Mouse (Mus musculus) ES-Bruce4 (cell line): Measurements from ENCODE around the gene Slc29a3. TPM values are rescaled to one million over a fixed set of nuclear protein-coding genes. Genes with fewer than 3 reads are reported as not detected.

ENCODE experiments used
- H3K27ac ChIP-seq: 2 replicates; pipeline ENCODE4 v1.5.1; 2012; ENCODE audit warnings: low read length, inconsistent platforms; ENCODE audit not compliant: insufficient read depth
- H3K27me3 ChIP-seq: 2 replicates; pipeline ENCODE4 v1.6.1; 2012; ENCODE audit warnings: mild to moderate bottlenecking, low read length, inconsistent platforms; ENCODE audit not compliant: control insufficient read depth, poor library complexity, insufficient read depth, severe bottlenecking
- H3K36me3 ChIP-seq: 2 replicates; pipeline ENCODE4 v1.6.1; 2012; ENCODE audit warnings: inconsistent platforms, mild to moderate bottlenecking, low read length, moderate library complexity; ENCODE audit not compliant: control insufficient read depth, poor library complexity, insufficient read depth, severe bottlenecking
- H3K4me1 ChIP-seq: one replicate; pipeline ENCODE4 v1.8.1; 2011; ENCODE audit warnings: low read length; ENCODE audit not compliant: control insufficient read depth, insufficient read depth
- H3K4me3 ChIP-seq: 2 replicates; pipeline ENCODE4 v1.5.1; 2011; ENCODE audit warnings: low read depth, mild to moderate bottlenecking, low read length
- H3K9ac ChIP-seq: 2 replicates; pipeline ENCODE4 v1.6.1; 2012; ENCODE audit warnings: low read depth, mild to moderate bottlenecking, inconsistent platforms; ENCODE audit not compliant: poor library complexity, severe bottlenecking
- H3K9me3 ChIP-seq: replicated peaks from 2 replicates; pipeline ENCODE4 v1.6.1; 2012; ENCODE audit warnings: mild to moderate bottlenecking, low read length, inconsistent platforms; ENCODE audit not compliant: control insufficient read depth, poor library complexity, insufficient read depth, severe bottlenecking
- CTCF ChIP-seq: IDR thresholded peaks from one replicate; pipeline ENCODE4 v1.8.1; 2011; ENCODE audit warnings: low read depth, low read length
- EP300 ChIP-seq: IDR thresholded peaks from 2 replicates; pipeline ENCODE4 v1.6.1; 2011; ENCODE audit warnings: low read depth, low read length; ENCODE audit not compliant: insufficient read depth
- POLR2A ChIP-seq: IDR thresholded peaks from one replicate; pipeline ENCODE4 v1.8.1; 2011; ENCODE audit warnings: low read length; ENCODE audit not compliant: insufficient read depth
- polyA plus RNA-seq: library from polyadenylated mRNA; stranded (reverse); fragments of >200 nt; gene quantifications from 2 replicates; pipeline ENCODE4 v1.2.4, GENCODE M21; 2011; ENCODE audit warnings: low read depth; ENCODE audit not compliant: missing spikeins, insufficient read depth, insufficient read length

Slc29a3 gene
- polyA plus RNA-seq, 1 experiment: 8.7 TPM

DNA sequence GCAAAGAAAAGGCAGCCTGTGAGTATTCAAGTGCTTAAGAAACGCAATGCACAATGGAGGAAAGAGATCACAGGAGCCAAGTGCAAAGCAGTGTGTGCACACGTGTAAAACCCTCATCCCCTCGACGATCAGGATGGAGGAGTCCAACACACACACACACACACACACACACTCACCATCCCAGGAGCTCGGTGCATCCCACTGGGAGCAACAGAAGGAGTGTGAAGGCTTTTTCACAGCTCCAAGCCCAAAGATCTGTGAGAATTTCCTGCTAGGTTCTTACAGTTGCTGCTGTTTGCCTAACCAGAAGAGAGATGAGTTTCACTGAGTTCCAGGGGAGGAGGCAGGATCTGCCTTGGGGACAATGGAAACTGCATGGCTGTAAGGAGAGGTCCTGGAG lies 20.9 kb downstream of the Slc29a3 start:
- Histone ChIP-seq H3K9me3 (no peaks in the 10 kb centered on the region), H3K36me3 (no peaks in the 10 kb centered on the region), H3K9ac (no peak overlapping the region), H3K4me1 (peaks cover 7% of the 10 kb centered on the region), H3K27ac (no peak overlapping the region), H3K4me3 (no peak overlapping the region), H3K27me3 (no peaks in the 10 kb centered on the region)
- TF ChIP-seq POLR2A (no peak), CTCF (no peak), EP300 (no peak)

DNA sequence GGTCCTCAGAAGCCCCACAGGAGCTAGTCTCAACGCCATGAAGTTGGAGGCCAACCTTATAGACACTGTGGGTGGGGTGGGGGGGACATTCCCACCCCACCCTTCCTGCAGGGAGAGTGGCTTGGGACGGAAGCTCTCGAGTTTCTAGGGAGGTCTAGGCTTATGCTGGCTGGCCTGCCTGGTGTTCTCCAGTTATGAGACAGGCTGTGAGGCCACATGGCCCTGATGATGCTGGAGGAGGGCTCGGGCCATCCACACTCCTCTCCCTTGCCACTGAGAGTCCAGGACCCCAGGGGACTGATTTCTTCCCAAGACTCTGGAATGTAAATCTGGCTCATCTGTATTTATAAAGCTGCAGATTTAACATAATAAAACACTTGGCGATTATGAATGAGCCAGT lies 25.3 kb downstream of the Slc29a3 start:
- Histone ChIP-seq H3K27ac (no peak overlapping the region), H3K4me1 (peaks cover 30% of the 10 kb centered on the region), H3K9ac (no peak overlapping the region), H3K36me3 (no peaks in the 10 kb centered on the region), H3K27me3 (no peaks in the 10 kb centered on the region), H3K9me3 (no peaks in the 10 kb centered on the region), H3K4me3 (no peak overlapping the region)
- TF ChIP-seq POLR2A: no peak
- TF ChIP-seq CTCF: no peak
- 0 out of 2 replicates have a peak, but pooled peaks have one; percentile 20 for TF ChIP-seq EP300

DNA sequence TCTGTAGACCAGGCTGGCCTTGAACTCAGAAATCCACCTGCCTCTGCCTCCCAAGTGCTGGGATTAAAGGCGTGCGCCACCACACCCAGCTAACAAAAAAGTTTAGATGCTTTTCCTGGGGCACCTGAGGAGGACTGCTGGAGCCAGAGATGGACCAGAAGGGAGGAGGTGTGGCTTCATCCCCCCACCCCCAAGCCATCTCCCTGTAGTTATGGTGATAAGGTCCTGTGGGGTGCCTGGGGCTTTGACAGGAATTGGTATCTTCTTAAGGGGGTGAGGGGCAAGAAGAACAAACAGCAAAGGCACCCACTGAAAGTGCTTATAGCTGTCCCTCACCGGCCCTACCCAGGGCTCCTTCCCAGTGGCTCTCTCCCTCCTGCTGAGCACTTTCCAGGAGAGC lies 25.7 kb downstream of the Slc29a3 start:
- H3K27ac ChIP-seq: no peak overlapping the region
- no peaks in the 10 kb centered on the region for H3K9me3 ChIP-seq
- no peak for TF ChIP-seq CTCF
- peaks cover 30% of the 10 kb centered on the region for H3K4me1 ChIP-seq
- no peak overlapping the region for H3K9ac ChIP-seq
- H3K36me3 ChIP-seq: no peaks in the 10 kb centered on the region
- H3K4me3 ChIP-seq: no peak overlapping the region
- H3K27me3 ChIP-seq: no peaks in the 10 kb centered on the region

DNA sequence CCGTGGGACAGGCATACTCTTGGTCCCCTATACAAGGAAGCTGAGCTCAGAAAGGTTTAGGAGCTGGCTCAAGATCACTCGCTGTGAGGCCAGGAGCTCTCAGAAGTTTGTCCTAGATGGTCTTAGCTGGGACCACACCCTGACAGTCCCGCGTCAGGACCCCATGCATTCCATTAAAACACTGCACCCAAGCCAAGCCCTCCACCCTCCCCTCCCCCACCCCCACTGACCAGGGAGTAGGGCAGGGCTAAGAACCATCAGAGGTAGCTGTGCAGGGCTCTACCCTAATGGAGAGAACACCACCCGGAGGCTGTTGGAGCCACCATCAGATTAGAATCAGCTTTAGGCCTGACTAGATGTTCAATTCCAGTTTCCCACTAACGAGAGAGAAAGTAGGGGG lies 28.1 kb downstream of the Slc29a3 start:
- no peak overlapping the region for H3K27ac ChIP-seq
- no peaks in the 10 kb centered on the region for H3K36me3 ChIP-seq
- no peaks in the 10 kb centered on the region for H3K27me3 ChIP-seq
- 0 out of 2 replicates have a peak, but pooled peaks have one; percentile 10 for TF ChIP-seq EP300
- no peak for TF ChIP-seq CTCF
- H3K4me3 ChIP-seq: no peak overlapping the region
- no peaks in the 10 kb centered on the region for H3K9me3 ChIP-seq
- H3K9ac ChIP-seq: no peak overlapping the region
- peaks cover 27% of the 10 kb centered on the region for H3K4me1 ChIP-seq

DNA sequence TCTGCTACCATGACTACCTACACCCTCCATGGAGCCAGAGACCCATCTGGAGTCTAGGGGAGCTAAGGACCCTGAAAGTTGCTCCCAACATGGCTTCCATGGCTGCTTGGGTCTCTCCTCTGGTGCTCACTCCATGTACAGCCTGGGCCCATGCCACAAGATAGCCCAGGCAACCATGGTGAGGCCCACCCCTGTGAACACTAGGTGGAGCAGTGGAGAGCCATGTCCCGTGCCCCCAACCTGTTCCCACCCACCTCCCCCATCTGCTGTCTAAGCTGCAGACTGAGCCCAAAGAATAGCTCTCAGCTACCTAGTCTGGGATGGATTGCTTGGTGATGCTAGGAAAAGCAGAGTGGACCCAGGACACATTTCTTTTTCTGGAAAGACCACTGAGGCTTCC lies 29.2 kb downstream of the Slc29a3 start:
- Histone ChIP-seq H3K27me3 (no peaks in the 10 kb centered on the region), H3K9ac (no peak overlapping the region), H3K36me3 (no peaks in the 10 kb centered on the region), H3K27ac (no peak overlapping the region), H3K9me3 (peaks cover 6% of the 10 kb centered on the region; the same call in 1 of the 2 replicates), H3K4me3 (no peak overlapping the region), H3K4me1 (peaks cover 24% of the 10 kb centered on the region)
- TF ChIP-seq CTCF: peak; percentile 62
- TF ChIP-seq POLR2A: no peak

DNA sequence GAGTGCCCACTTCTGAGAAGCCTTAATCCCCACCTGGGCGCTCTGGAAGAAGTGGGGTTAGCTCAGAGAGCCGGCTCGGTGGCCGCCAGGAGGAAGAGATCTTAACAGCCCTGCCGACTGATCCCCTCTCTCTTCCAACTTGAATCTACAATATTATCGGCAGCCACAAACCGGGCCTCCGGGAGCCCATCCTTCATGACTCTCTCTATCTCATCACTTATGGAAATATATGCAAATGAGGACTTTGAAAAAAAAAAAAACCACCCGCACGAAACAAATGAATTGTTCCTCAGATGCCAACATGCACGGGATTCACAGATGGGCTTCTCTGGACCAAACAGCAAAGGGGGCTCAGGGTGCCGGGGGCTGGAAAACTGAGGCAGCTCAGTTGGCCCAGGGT lies 31.0 kb downstream of the Slc29a3 start:
- Histone ChIP-seq H3K4me1 (peaks cover 23% of the 10 kb centered on the region), H3K27ac (no peak overlapping the region), H3K36me3 (no peaks in the 10 kb centered on the region), H3K4me3 (no peak overlapping the region), H3K9me3 (peaks cover 7% of the 10 kb centered on the region; the same call in 1 of the 2 replicates), H3K27me3 (no peaks in the 10 kb centered on the region), H3K9ac (no peak overlapping the region)
- TF ChIP-seq POLR2A: no peak

DNA sequence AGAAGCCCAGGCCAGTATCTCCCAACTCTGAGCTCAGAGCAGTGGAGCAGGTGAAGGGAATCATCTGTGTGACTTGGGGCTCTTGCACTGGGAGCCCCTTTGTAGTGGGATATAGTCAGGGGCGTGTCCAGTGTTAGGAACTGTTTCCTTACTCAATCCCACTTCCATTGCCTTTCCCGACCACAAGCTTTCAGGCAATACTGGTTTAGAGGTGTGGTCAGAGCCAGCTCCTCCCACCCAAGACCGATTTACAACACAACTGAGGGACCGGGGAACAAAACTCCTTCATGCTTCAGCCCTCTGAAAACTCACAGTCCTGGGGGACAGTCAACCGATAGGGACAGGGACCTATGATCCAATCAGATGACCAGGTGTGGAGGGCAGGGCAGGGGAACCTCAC lies 32.1 kb downstream of the Slc29a3 start:
- H3K4me3 ChIP-seq: no peak overlapping the region
- no peaks in the 10 kb centered on the region for H3K27me3 ChIP-seq
- TF ChIP-seq EP300: no peak
- TF ChIP-seq POLR2A: no peak
- TF ChIP-seq CTCF: no peak
- peaks cover 10% of the 10 kb centered on the region; the same call in 1 of the 2 replicates for H3K9me3 ChIP-seq
- no peak overlapping the region for H3K27ac ChIP-seq
- H3K9ac ChIP-seq: no peak overlapping the region
- peaks cover 16% of the 10 kb centered on the region for H3K4me1 ChIP-seq
- no peaks in the 10 kb centered on the region for H3K36me3 ChIP-seq
